Mouse (Mus musculus) liver, adult 2 months (tissue): ENCODE measurements around the gene Dzip1l.

Experiments
- CTCF ChIP-seq: fragments of 200-500 bp; IDR thresholded peaks from 2 replicates; pipeline ENCODE4 v1.5.1; 2011; ENCODE audit warnings: low read depth, low read length, control low read depth
- POLR2A ChIP-seq: fragments of 200-500 bp; IDR thresholded peaks from 2 replicates; pipeline ENCODE4 v1.6.1; 2011; ENCODE audit warnings: low read length, control low read depth; ENCODE audit not compliant: insufficient read depth; ENCODE audit errors: extremely low read depth

GRCm38 (mm10) chr9:99660756-99661155 is 31.5 kb downstream of the Dzip1l start:
- TF ChIP-seq CTCF = no peak
- TF ChIP-seq POLR2A = no peak
